Mouse (Mus musculus): ENCODE measurements around the gene Eloa. TPM values are rescaled to one million over a fixed set of nuclear protein-coding genes. Genes with fewer than 3 reads are reported as not detected.
A peak's percentile ranks its signal among the peaks of the same experiment; 100 is the strongest.

Eloa gene
- total and polyA plus RNA-seq, 3 experiments: 11.0 to 35.5 (median 31.1) TPM

- peak overlapping the region; percentile 86 for H3K9ac ChIP-seq (ENCODE audit: low read depth, low read length)
- peak overlapping the region; percentile 59 for H3K4me3 ChIP-seq
- peaks cover 2% of the 10 kb centered on the region for H3K4me1 ChIP-seq (ENCODE audit: control insufficient read depth, insufficient read depth, low read length)
- TF ChIP-seq EP300 (IDR thresholded peaks at IDR 0.05; ENCODE audit: insufficient read depth, low read depth, low read length) (no peak), CTCF (IDR thresholded peaks at IDR 0.05) (no peak), POLR2A (IDR thresholded peaks at IDR 0.05; ENCODE audit: insufficient read depth, low read depth, low read length) (no peak; the same call in 1 of the 2 replicates)
- H3K27ac ChIP-seq: peak overlapping the region; percentile 100
- H3K36me3 ChIP-seq (ENCODE audit: control insufficient read depth, insufficient read depth, low read length): no peaks in the 10 kb centered on the region
- 5% methylated on average over 15 of the region's 15 CpGs for WGBS
- no peaks in the 10 kb centered on the region for H3K79me2 ChIP-seq (replicated peaks; ENCODE audit: control insufficient read depth, insufficient read depth, low read length)
- no peak for DNase-seq
- no peaks in the 10 kb centered on the region for H3K27me3 ChIP-seq (ENCODE audit: control insufficient read depth, insufficient read depth, low read length)
- intact Hi-C loops (cut with DNase I): loop anchor here (2.0 to 5.0 kb wide), 3 partner anchors 42 to 89 kb away; partner anchors contain the start of genes Eloa, Fuca1 and Rpl11
These were observed 58.6 kb downstream of the Eloa start for GRCm38 (mm10) chr4:135962946-135963345.

- Histone ChIP-seq H3K9ac (ENCODE audit: low read depth, low read length) (no peak overlapping the region), H3K36me3 (ENCODE audit: control insufficient read depth, insufficient read depth, low read length) (no peaks in the 10 kb centered on the region), H3K4me3 (no peak overlapping the region), H3K27ac (no peak overlapping the region), H3K27me3 (ENCODE audit: control insufficient read depth, insufficient read depth, low read length) (no peaks in the 10 kb centered on the region), H3K4me1 (ENCODE audit: control insufficient read depth, insufficient read depth, low read length) (peaks cover 2% of the 10 kb centered on the region), H3K79me2 (replicated peaks; ENCODE audit: control insufficient read depth, insufficient read depth, low read length) (no peaks in the 10 kb centered on the region)
- intact Hi-C loops (cut with DNase I): loop anchor here (2.0 to 5.0 kb wide), 3 partner anchors 41 to 90 kb away; partner anchors contain the start of genes Eloa, Fuca1 and Rpl11
- no peak for DNase-seq
- TF ChIP-seq POLR2A (IDR thresholded peaks at IDR 0.05; ENCODE audit: insufficient read depth, low read depth, low read length): no peak
- TF ChIP-seq EP300 (IDR thresholded peaks at IDR 0.05; ENCODE audit: insufficient read depth, low read depth, low read length): no peak
- TF ChIP-seq CTCF (IDR thresholded peaks at IDR 0.05): no peak
- 84% methylated on average over 7 of the region's 7 CpGs for WGBS
These were observed 59.4 kb downstream of the Eloa start for GRCm38 (mm10) chr4:135962198-135962597.

- 88% methylated on average over 5 of the region's 5 CpGs for WGBS
- DNase-seq: no peak
- TF ChIP-seq CTCF (IDR thresholded peaks at IDR 0.05): no peak
- TF ChIP-seq POLR2A (IDR thresholded peaks at IDR 0.05; ENCODE audit: insufficient read depth, low read depth, low read length): no peak
- no peak for TF ChIP-seq EP300 (IDR thresholded peaks at IDR 0.05; ENCODE audit: insufficient read depth, low read depth, low read length)
- H3K27me3 ChIP-seq (ENCODE audit: control insufficient read depth, insufficient read depth, low read length): no peaks in the 10 kb centered on the region
- no peaks in the 10 kb centered on the region for H3K36me3 ChIP-seq (ENCODE audit: control insufficient read depth, insufficient read depth, low read length)
- no peak overlapping the region for H3K4me3 ChIP-seq
- H3K79me2 ChIP-seq (replicated peaks; ENCODE audit: control insufficient read depth, insufficient read depth, low read length): no peaks in the 10 kb centered on the region
- intact Hi-C loops (cut with DNase I): loop anchor here (2.0 to 5.0 kb wide), 3 partner anchors 41 to 91 kb away; partner anchors contain the start of genes Eloa, Fuca1 and Rpl11
- H3K27ac ChIP-seq: no peak overlapping the region
- peaks cover 2% of the 10 kb centered on the region for H3K4me1 ChIP-seq (ENCODE audit: control insufficient read depth, insufficient read depth, low read length)
- no peak overlapping the region for H3K9ac ChIP-seq (ENCODE audit: low read depth, low read length)
These were observed 59.9 kb downstream of the Eloa start for GRCm38 (mm10) chr4:135961709-135962108.

- TF ChIP-seq POLR2A (IDR thresholded peaks at IDR 0.05; ENCODE audit: insufficient read depth, low read depth, low read length) (no peak), CTCF (IDR thresholded peaks at IDR 0.05) (peak; percentile 95), EP300 (IDR thresholded peaks at IDR 0.05; ENCODE audit: insufficient read depth, low read depth, low read length) (0 out of 2 replicates have a peak, but pooled peaks have one; percentile 72)
- Histone ChIP-seq H3K9ac (ENCODE audit: low read depth, low read length) (no peak overlapping the region), H3K79me2 (replicated peaks; ENCODE audit: control insufficient read depth, insufficient read depth, low read length) (no peaks in the 10 kb centered on the region), H3K4me3 (no peak overlapping the region), H3K27me3 (ENCODE audit: control insufficient read depth, insufficient read depth, low read length) (no peaks in the 10 kb centered on the region), H3K27ac (no peak overlapping the region), H3K4me1 (ENCODE audit: control insufficient read depth, insufficient read depth, low read length) (peaks cover 2% of the 10 kb centered on the region), H3K36me3 (ENCODE audit: control insufficient read depth, insufficient read depth, low read length) (no peaks in the 10 kb centered on the region)
- peak; percentile 76 to 82 for DNase-seq
- 27% methylated on average over 5 of the region's 5 CpGs for WGBS
- intact Hi-C loops (cut with DNase I): loop anchor here (1.0 to 5.0 kb wide), 2 partner anchors 70 to 92 kb away; partner anchors contain the start of gene Rpl11
These were observed 60.8 kb downstream of the Eloa start for GRCm38 (mm10) chr4:135960717-135961116.

- no peak for TF ChIP-seq EP300 (IDR thresholded peaks at IDR 0.05; ENCODE audit: insufficient read depth, low read depth, low read length)
- no peak for TF ChIP-seq CTCF (IDR thresholded peaks at IDR 0.05)
- no peak for TF ChIP-seq POLR2A (IDR thresholded peaks at IDR 0.05; ENCODE audit: insufficient read depth, low read depth, low read length)
- H3K36me3 ChIP-seq (ENCODE audit: control insufficient read depth, insufficient read depth, low read length): no peaks in the 10 kb centered on the region
- H3K4me3 ChIP-seq: no peak overlapping the region
- DNase-seq: no peak
- H3K27ac ChIP-seq: no peak overlapping the region
- peaks cover 2% of the 10 kb centered on the region for H3K4me1 ChIP-seq (ENCODE audit: control insufficient read depth, insufficient read depth, low read length)
- intact Hi-C loops (cut with DNase I): no loop called here
- no peaks in the 10 kb centered on the region for H3K79me2 ChIP-seq (replicated peaks; ENCODE audit: control insufficient read depth, insufficient read depth, low read length)
- WGBS: 60% methylated on average over 8 of the region's 8 CpGs
- no peaks in the 10 kb centered on the region for H3K27me3 ChIP-seq (ENCODE audit: control insufficient read depth, insufficient read depth, low read length)
- no peak overlapping the region for H3K9ac ChIP-seq (ENCODE audit: low read depth, low read length)
These were observed 63.2 kb downstream of the Eloa start for GRCm38 (mm10) chr4:135958354-135958753.

- no peak overlapping the region for H3K9ac ChIP-seq (ENCODE audit: low read depth, low read length)
- intact Hi-C loops (cut with DNase I): no loop called here
- H3K36me3 ChIP-seq (ENCODE audit: control insufficient read depth, insufficient read depth, low read length): no peaks in the 10 kb centered on the region
- DNase-seq: no peak
- H3K27ac ChIP-seq: no peak overlapping the region
- TF ChIP-seq EP300 (IDR thresholded peaks at IDR 0.05; ENCODE audit: insufficient read depth, low read depth, low read length): no peak
- no peak for TF ChIP-seq POLR2A (IDR thresholded peaks at IDR 0.05; ENCODE audit: insufficient read depth, low read depth, low read length)
- no peak for TF ChIP-seq CTCF (IDR thresholded peaks at IDR 0.05)
- H3K79me2 ChIP-seq (replicated peaks; ENCODE audit: control insufficient read depth, insufficient read depth, low read length): no peaks in the 10 kb centered on the region
- no peaks in the 10 kb centered on the region for H3K27me3 ChIP-seq (ENCODE audit: control insufficient read depth, insufficient read depth, low read length)
- 75% methylated on average over 9 of the region's 9 CpGs for WGBS
- no peak overlapping the region for H3K4me3 ChIP-seq
- H3K4me1 ChIP-seq (ENCODE audit: control insufficient read depth, insufficient read depth, low read length): no peaks in the 10 kb centered on the region
These were observed 65.7 kb downstream of the Eloa start for GRCm38 (mm10) chr4:135955886-135956285.

Measured in heart, adult 2 months (tissue).